7 mouse cellular contexts compared by ENCODE assay signal in the genomic region with DNA sequence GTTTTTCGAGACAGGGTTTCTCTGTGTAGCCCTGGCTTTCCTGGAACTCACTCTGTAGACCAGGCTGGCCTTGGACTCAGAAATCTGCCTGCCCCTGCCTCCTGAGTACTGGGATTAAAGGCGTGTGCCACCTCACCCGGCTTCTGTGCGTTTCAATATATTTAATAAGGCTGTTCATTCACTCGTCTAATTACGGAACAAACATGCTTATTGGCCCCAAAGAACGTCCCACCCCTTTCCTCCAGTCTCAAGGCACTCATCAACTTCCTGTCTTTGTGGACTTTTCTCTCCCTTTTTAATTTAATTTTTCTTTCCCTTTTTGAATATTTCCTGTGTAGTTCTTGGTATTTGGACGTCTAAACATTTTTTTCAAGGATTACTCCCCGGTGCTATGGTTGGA. TPM values are rescaled to one million over a fixed set of nuclear protein-coding genes. Genes with fewer than 3 reads are reported as not detected.
DNase-seq lines count a peak whose midpoint lies in the region; ATAC-seq lines count a peak whose summit lies in the region.

No protein-coding gene starts in this region.

- 36% methylated on average over 9 of the region's 9 CpGs for WGBS in midbrain, embryonic 15.5 days

- DNase-seq in A20 (ENCODE audit: low read depth, low spot score): peak; percentile 85
- peak; percentile 43 to 50 for DNase-seq in heart, adult 9 months (ENCODE audit: low spot score in 2 of 2)
- peak; percentile 45 to 54 for DNase-seq in kidney, postnatal 25 days
- DNase-seq in layer of hippocampus, postnatal 10 days (ENCODE audit: low spot score in 2 of 2): no peak
- no peak for DNase-seq in embryo, embryonic 9.5 days (ENCODE audit: extremely low spot score)

- peaks cover 37% of the 10 kb centered on the region for H3K4me1 ChIP-seq in midbrain, embryonic 15.5 days

- H3K4me3 ChIP-seq in midbrain, embryonic 15.5 days: no peak overlapping the region

- peak overlapping the region; percentile 87 for H3K4me2 ChIP-seq in midbrain, embryonic 15.5 days

- no peak overlapping the region for H3K9ac ChIP-seq in midbrain, embryonic 15.5 days

- ATAC-seq in CD4-positive, CD25-positive, alpha-beta regulatory T cell, adult 4 months: peak; percentile 50
- no peak for ATAC-seq in midbrain, embryonic 15.5 days (replicated peaks)

- H3K27me3 ChIP-seq in midbrain, embryonic 15.5 days (replicated peaks): 0 out of 2 replicates have a peak, but pooled peaks cover 6% of the 10 kb centered on the region

- H3K27ac ChIP-seq in midbrain, embryonic 15.5 days: no peak overlapping the region

- H3K36me3 ChIP-seq in midbrain, embryonic 15.5 days (replicated peaks): no peaks in the 10 kb centered on the region

- H3K9me3 ChIP-seq in midbrain, embryonic 15.5 days: no peaks in the 10 kb centered on the region

RNA-seq across cellular contexts. Expression of gene Pkd1, which starts 1.2 kb away (rescaled TPM):
- 10 to 100 TPM; 16.8 to 34.7 TPM for polyA plus RNA-seq in CD4-positive, CD25-positive, alpha-beta regulatory T cell, adult 4 months (2017; shearing (Covaris generic))
- 29.0 and 29.8 TPM in 2 replicates for polyA plus RNA-seq in midbrain, embryonic 15.5 days (2015; fragmentation: Nextera tagmentation; extraction: Ambion mirVana)
- total RNA-seq in layer of hippocampus, postnatal 10 days (2021): 10 to 100 TPM; 61.6 to 91.2 TPM

RNA-seq across cellular contexts. Expression of gene Rab26, which starts 14.4 kb away (rescaled TPM):
- 1 to 10 TPM; 4.0 to 5.0 TPM for polyA plus RNA-seq in CD4-positive, CD25-positive, alpha-beta regulatory T cell, adult 4 months (2017; shearing (Covaris generic))
- 8.4 and 8.8 TPM in 2 replicates for polyA plus RNA-seq in midbrain, embryonic 15.5 days (2015; fragmentation: Nextera tagmentation; extraction: Ambion mirVana)
- total RNA-seq in layer of hippocampus, postnatal 10 days (2021): 10 to 100 TPM; 48.9 to 49.0 TPM

RNA-seq across cellular contexts. Expression of gene Traf7, which starts 20.7 kb away (rescaled TPM):
- 10 to 100 TPM; 52.8 to 72.1 TPM for polyA plus RNA-seq in CD4-positive, CD25-positive, alpha-beta regulatory T cell, adult 4 months (2017; shearing (Covaris generic))
- 108 and 112 TPM in 2 replicates for polyA plus RNA-seq in midbrain, embryonic 15.5 days (2015; fragmentation: Nextera tagmentation; extraction: Ambion mirVana)
- 100 to 1,000 TPM; 110 to 112 TPM for total RNA-seq in layer of hippocampus, postnatal 10 days (2021)

Comparison
In these comparisons a context has a peak if more than half of its experiments do, and no peak if none do; other contexts are left out.
1. DNase-seq: peak in A20 (single experiment), heart, adult 9 months (2 of 2) and kidney, postnatal 25 days (2 of 2); none in layer of hippocampus, postnatal 10 days (0 of 2) and embryo, embryonic 9.5 days (single experiment).